Mouse (Mus musculus): ENCODE data around the gene Cul9.

DNA sequence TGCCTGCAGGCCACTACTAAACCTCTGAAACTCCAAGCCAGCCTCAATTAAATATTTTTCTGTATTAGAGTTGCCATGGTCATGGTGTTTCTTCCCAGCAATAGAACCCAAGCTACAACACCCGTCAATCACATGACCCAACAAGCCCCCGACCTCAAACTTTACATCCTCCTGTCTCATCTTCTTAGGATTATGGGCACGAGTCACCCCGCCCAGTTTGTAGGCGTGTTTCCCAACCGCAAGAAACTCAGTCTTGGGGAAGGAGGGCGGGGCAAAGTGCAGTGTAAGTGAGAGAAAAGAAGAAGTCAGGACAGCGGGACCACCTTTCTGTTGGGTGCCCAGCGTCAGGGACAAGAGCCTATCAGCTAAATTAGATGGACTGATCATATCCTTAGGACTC, 42.0 kb upstream of the Cul9 start:
- no peak for TF ChIP-seq CTCF (IDR thresholded peaks at IDR 0.05; ENCODE audit: borderline replicate concordance, extremely low read depth, insufficient read depth, insufficient read length)
- no peak for TF ChIP-seq POLR2A (IDR thresholded peaks at IDR 0.05; ENCODE audit: borderline replicate concordance, extremely low read depth, insufficient read depth, insufficient read length, poor library complexity, severe bottlenecking)

Measured in brain, embryonic 14.5 days (tissue).